Mouse (Mus musculus) thymus, postnatal 36 days (tissue): ENCODE results near the gene Ndufc1.
"Not testable (repeated sequence)": the region's sequence is repeated elsewhere in the genome, so short reads cannot be mapped to it uniquely, and the experiment has no call there.

Experiments used
- DNase-seq, 2 experiments: peaks; one replicate each; pipeline ENCODE4 v3.0.0; 2022; ENCODE audit warnings: mixed read lengths in 2 of 2

Gene Ndufc1

DNA sequence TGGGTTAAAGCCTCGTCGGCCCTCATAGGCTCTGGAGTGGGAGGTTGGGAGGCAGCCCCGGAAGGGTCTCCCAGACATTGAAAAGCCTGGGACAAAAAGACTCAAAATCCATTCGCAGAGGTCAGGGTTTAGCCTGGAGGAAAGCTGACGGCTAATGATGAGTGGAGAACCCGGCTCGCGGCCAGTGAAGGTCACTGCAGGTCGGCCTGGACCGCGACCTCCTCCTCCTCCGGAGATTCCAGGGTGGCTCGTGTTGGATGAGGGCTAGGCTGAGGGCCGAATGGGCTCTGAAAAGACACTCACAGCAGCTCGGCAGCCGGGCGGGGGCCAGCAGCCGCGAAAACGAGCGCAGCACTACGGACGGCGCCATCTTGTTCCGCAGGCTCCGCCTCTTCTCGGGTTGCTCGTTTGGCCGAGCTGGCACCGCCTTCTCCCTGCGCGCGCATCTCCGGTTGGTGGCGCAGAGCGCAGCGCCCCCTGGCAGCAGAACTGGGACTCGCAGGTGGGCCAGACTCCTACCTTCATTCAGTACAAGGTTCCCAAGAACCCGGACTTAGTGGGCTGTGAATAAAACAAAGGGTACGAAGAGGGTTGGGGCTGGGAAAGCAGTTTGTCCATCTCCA is at the start of gene Ndufc1:
Ndufc1 (minus strand) TSS at position 428 of the 623 bp plus-strand sequence.
- DNase-seq: peak; percentile 94 to 97

DNA sequence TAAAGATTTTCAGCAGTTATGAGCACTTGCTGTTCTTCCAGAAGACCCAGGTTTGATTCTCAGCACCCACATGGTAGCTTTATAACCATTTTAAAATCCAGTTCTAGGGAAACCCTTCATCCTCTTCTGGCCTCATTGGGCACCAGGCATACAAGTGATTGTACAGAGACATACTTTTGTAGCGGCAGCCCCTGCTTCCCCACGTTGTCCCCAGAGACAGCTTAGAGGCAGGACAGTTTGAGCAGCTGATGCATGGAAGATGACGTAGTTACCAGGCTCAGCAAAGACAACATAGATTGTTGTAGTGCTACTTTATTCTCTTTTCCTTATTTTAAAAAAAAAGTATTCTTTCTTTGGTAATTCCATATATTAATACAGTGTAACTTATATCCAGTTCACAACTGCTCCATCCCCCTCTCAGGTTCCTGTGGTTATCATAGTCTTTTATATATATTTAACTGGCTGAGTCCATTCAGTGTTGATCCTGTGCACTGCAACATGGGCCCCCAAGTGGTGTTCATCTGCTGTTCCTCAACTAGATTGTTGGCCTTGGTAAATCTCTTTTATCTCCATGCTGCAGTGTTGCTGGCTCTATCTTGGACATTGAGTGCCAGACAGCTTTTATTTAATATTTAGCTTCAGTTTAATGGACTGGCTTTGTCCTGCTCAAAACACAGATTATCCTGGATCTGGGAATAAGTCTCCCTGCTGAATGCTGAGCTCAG is 26.2 kb upstream of the Ndufc1 start:
- no peak for DNase-seq

DNA sequence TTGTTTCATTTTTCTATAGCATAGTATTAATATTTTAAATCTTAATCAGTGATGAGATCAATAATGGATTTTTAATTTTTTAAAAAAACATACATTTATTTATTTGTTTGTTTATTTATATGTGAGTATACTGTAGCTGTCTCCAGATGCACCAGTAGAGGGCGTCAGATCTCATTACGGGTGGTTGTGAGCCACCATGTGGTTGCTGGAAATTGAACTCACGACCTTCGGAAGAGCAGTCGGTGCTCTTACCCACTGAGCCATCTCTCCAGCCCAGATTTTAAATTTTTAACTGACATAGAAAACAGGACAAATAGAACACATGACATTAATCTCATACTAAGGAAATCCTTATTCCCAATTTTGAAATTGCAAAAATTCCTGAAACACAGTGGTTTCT is 25.6 kb upstream of the Ndufc1 start:
- not testable (repeated sequence) for DNase-seq

DNA sequence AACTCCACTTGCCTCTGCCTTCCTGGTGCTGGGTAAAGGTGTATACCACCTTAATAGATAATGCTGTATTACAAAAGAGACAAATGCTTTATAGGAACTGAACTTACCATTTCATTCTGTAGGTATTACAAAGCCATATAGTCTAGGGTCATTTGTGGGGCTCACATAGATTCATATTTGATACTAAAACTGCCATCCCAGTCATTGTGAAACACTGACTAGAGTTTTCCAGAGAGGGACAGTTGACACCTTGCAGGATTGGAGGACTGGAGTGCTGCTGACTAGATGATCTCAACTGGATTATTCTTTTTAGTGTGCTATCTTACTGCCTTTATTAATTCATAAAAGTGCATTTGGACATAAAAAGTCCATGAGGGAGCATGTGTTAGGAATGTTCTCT is 16.6 kb upstream of the Ndufc1 start:
- no peak for DNase-seq

DNA sequence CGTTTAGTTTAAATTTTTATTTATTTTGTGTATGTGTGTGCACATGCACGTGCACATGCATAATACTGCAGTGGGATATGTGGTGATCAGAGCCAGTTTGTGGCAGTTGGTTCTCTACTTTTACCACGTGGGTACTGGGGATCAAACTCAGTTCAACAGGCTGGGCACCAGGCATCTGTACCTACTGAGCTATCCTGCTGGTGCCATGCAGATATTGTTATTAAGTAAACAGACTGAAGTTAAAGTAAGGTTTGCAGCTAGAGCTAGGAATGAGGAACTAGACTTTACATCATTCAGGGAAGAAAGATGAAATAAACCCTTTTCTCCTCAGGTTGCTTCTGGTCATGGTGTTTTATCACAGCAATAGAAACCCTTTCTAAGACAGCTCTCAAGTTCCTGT is 13.1 kb upstream of the Ndufc1 start:
- DNase-seq: no peak

DNA sequence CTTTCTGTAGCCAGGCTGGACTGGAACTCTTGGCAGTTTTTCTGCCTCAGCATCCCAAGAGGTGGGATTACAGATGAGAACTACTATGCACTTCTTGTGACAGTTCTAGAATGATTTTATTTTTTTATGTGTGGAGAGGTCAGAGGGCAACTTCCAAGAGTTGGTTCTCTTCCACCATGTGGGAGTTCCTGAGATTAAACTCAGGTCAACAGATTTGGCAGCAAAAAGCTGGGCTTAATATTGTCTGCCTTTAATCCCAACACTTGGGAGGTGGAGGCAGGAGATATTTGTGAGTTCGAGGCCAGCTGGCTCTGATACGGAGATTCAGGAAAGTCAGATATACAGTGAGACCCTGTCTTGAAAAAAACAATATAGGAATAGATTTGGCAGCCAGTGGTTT is 9.2 kb upstream of the Ndufc1 start:
- no peak for DNase-seq

DNA sequence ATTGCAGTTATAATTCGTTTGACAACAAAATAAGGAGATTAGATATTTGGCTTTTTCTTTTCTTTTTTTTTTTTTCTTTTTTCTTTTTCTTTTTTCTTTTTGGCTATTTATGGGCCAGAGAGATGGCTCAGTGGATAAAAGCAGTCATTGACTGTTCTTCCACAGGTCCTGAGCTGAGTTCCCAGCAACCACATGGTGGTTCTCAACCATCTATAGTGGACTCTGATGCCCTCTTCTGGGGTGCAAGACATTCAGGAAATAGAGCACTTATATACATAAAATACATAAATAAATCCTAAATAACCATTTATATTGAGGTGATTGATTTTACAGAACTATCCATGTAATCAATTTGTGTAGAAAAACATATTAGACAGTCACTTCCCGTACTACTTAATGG is 8.7 kb upstream of the Ndufc1 start:
- DNase-seq: no peak

DNA sequence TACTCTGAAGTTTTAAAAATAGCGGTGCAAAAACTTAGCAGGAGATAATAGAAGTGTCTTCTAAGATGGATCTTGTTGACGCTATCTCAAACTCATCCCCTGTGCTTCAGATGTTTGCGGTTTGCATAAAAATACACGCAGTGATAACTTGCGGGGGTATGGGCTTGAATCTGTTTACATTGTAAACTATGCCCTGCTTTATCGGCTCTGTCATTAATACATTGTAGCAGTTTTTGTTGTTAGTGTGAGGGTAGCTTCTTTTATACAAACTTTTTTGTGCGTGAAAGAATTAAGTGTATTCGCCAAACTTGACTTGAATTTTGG is 8.3 kb upstream of the Ndufc1 start:
- no peak for DNase-seq

DNA sequence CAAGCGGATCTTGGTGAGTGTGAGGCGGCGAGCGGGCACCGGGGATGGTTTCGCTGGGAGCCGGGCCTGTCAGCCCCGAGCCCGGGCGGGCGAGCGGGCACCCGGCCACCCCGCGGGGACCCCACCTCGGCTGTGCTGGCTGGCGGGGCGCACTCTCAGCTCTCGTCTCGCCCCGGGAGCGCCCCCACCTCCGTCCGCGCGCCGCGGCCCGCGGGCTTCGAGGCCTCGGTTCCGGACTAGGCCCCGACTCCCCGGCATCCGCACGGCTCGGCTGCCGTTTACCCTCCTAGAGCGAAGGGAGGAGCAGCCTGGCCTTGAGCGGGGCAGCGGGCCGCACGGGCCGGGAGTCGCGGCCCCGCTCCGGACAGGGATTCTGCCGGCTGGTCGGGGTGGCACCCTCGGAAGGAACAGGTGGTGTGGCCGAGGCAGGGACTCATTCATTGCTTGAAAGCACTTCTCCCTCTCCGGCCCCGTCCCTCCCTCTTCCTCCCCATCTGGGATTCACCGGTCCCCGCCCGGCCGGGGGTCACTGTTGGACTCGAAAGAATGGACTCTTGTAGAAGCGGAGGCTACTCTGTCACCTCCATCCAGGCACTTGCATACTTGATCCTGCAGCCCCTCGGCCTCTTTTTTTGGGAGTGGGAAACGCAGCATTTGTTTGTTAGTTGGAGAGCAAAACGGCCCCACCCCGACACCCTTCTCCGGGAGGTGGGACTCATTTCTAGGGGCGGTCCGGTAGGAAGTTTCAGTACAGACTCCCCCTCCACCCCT is 7.8 kb upstream of the Ndufc1 start:
- peak; percentile 57 to 69 for DNase-seq

DNA sequence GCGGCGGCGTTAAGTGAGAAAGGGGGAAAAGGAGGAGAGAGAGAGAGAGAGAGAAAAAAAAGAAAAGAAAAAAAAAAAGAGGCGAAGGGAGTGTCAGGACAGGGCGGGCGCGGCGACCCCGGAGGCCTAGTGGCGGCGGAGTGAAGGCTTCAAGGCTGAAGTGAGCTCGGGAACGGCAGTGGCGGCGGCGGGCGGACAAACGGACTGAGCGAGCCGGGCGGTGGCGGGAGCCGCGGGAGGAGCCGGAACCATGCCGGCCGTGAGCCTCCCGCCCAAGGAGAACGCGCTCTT is 7.2 kb upstream of the Ndufc1 start:
- DNase-seq: no peak

DNA sequence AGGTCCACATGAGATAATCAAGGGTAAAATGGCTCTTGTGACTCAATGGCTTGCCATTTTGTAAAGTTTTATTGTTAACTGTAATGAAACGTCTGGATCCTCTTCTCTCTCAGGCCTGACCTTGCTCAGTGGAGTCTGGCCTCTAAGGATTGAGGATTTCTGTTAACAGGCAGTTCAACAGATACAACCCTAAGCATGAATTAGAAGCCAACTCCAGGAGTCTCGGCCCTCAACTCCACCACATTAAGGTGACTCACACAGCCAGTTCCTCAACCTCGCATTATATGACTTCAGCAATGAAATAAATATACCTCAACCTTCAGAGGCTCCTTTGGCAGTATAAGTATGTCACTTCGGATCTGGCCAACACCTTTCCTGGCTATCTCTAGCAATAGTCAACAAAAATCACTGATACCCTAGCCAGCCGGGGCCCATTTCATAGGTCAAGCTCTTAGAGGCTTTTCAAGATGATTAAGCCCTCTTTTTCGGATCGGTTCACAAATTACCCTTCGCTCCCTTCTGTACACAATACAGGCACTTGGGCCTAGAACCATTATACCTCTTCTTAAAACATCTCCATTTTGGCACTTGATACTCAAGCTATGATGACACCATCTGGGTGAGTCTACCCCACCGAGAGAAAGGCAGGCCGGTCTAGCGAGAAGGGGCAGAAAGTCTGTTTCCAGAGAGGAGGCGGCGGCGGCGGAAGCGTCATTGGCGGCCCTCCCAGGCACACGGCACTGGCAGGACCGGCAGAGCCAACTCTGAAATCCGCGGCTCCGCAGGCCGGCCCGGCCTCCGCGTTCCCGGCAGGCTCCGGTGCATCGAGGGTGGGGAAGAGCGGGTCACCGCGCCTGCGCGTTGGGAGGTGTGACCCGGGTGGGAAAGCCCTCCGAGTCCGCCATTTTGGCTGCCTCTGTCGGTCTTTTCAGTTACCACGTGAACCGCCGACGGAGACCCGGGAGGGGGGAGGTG is 6.6 kb upstream of the Ndufc1 start, which contains the start of gene Naa15:
Naa15 (plus strand) TSS at position 51 of the 975 bp plus-strand sequence.
- peak; percentile 95 to 97 for DNase-seq

DNA sequence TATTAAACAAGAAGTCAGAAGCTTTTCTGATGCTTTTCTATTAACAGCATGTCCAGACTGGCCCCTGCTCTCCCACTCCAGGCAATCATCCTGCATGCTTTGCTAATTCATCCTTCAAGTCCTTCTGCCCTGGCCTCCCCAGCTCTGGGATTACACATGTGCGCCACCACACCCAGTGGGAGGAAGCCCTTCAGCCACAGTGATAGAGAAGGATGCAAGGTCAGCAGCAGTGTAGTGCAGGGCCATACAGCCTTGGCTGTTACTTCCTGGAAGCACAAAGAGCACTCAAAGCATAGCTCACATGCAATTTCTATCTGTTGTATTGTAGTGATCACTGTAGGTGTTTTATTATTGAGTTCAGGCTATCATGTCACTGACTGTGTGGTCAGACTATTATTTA is 4.5 kb upstream of the Ndufc1 start:
- no peak for DNase-seq

DNA sequence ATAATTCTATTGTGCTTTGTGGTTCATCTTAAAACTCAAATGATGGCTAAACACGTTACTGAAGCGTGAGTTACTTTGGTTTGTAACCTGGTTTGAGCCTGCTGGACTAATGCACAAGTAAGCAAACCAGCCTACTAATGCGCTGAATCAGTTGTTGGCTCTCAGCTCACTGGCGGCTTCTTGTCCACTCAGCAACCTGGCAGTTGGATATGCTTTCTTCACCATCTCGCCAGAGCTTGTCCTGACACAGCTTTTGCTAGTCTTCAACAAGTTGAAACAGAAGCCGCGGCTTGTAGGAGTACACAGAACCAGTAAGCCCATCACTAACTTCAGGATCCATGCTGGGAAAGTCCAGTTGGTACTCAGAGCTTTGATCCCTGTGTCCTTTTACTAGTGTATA is 3.7 kb upstream of the Ndufc1 start:
- DNase-seq: no peak

DNA sequence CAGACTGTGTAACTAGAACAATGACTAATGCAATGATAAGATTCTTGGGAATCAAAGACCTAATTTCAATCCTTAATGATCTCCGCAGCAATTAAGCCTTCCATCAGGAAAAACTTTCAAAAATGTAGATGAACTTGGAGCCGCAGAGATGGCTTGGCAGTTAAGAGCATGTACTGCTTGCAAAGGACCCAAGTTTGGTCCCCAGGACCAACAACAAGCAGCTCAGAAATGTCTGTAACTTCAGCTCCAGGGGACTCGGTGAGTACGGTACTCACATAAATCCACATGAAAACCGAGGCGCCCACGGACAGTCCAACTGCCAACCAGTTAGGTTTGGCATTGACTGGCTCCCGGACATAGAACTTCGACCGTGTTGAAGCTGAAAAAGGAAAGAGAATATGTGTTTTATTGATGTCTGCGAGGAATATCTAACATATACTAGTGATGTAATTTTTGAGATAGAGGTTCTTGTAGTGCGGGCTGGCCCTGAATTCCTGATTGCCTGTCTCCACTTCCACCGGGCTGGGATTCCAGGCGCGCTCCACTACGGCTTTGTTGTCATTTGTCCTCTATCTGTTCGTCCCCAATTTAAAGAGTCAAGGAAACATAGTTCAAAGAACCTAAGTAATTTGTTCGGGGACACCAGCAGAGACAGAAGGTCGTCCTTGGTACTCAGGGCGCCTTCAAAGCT is 773 bp downstream of the Ndufc1 start:
- DNase-seq: no peak

DNA sequence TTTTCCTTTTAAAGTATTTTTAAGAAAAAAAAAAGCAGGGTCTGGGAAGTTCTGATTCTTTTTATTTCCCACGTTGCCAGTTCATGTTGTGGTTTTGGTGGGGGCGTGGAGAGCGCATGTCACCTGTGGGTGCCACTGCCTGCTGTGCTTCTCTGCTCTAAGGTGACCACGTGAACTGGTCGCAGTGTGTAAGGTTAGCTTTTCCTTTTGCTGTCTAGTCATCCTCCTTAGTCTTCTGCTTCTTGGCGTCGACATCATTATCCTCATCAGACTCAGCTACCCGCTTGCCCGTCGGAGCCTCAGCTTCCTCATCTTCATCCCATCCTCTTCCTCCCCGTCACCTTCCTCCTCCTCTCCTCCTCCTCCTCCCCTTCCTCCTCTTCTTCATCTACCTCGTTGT is 6.2 kb downstream of the Ndufc1 start:
- DNase-seq: no peak

DNA sequence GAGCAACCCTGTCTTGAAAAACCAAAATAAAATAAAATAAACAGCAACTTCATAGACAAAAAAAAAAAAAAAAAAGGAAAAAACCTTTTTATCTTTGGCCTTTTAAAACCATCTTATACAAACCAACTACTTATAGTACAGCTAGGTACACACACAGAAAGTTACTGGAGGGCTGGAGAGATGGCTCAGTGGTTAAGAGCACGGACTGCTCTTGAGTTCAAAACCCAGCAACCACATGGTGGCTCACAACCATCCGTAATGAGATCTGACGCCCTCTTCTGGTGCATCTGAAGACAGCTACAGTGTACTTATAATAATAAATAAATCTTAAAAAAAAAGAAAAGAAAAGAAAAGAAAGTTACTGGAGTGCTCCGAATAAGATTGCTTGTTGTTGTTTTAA is 6.7 kb downstream of the Ndufc1 start:
- DNase-seq: not testable (repeated sequence)

DNA sequence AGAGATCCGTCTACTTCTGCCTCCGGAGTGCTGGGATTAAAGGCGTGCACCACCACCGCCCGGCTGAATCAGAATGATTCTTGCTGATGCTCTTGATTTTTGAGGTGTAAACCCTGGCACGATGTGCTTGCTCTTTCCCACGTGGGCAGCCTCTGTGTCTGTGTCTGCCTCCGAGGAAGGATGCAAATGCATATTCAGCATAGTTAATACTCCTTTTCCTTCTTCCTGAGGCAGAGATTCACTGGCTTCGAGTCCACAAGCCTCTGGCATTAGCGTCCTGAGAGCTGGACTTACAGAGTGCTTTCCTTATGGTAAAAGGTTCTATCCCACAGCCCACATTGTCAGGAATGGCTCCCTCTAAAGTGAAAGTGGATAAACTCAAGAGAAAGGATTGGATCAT is 8.1 kb downstream of the Ndufc1 start:
- DNase-seq: no peak

DNA sequence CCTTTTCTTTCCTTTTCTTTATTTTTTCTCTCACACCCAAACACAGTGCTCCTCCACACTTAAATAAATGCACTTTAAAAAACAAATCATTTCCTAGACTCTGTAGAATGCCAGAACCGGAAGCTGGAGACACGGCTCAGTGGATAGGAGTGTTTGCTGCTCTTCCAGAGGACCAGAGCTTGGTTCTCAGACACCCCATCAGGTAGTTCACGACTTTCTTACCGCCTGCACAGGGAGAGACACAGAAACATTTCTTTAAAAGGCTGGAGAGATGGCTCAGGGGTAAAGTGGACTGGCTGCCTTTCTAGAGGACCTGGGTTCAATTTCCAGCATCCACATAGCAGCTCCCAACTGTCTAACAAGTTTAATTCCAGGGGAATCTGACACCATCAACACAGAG is 9.3 kb downstream of the Ndufc1 start:
- no peak for DNase-seq

DNA sequence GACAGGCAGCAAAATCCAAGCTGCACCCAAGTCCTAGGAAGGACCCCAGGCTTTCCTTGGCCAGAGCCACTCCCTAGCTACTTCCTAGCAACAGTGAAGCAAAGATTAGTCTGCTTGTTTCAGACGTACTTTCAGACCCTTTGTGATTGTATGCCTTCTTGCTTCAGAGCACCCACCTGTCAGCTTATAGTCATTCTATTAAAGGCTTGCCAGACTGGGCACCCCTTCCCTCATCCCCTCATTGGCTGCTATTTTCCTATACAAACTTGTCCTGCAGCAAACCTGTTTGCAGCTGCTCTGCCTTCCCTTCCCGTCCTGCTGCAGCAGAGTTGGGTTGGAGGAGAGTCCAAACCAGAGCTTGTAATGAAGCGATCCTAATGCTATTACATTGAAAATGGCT is 10.1 kb downstream of the Ndufc1 start:
- DNase-seq: no peak

DNA sequence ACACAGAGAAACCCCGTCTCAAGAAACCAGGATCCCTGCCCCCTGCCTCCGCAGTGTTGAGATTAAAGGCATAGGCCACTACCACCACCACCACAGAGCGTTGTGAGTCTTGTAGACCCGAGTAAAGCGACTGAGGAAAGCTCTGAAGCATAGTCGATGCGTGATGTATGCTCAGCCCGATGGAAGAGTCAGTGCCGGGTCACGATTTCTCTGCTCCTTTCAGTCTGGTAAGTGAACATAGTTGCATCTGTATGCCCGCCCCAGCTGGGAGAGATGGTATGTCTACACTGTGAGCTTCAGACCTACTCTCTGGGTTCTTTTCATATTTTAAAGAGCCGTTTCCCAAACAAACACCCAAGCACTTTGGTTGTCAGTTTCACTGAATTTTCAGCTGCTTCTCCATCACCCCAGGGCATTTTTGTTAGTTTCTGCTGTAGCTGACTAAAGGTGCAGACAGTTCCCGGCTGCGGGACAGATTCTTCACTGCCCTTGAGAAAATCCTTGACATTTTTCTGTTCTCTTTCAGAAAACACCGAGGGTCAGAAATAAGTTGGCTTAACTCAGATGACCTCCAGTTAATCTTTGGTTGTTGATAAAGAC is 11.0 kb downstream of the Ndufc1 start:
- DNase-seq: no peak

DNA sequence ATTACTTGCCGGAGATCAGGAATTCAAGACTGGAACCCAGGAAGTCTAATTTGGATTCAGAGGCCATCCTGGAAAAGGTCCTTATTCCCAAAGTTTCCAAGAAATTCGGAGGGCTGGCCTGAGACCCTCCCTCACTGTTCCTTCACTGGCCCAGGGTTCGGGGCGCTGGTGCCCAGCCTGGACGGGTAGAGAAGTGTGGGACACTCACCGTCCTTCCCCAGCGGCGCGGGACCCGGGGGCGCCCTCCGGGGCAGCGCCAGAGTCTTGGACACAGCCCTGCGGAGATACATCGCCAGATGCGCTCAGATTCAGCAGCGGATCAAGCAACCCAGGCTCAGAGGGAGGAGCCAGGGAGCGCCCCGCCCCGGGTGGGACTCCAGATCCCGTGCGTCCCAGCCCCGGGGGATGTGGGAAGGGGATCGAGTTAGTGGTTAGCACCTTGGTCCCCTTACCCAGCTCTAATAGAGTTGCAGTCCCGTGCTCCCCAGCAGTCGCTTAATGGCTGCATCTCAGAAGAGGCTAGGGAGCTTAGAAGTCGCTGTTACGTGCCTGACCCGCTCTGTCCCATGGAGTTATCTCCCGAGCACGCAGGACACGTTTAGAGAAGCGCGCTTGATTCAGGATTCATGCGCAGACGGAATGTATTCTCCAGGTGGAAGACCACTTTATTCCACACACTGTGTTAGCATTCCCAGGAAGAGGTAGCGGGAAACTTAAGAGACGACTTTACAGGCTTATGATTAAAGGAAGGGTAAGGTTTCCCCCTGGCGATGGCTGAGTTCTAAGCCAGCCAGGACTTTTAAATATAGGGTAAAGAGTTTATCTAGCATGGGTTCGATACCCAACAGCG is 12.3 kb downstream of the Ndufc1 start, which contains the start of gene Mgarp:
Mgarp (minus strand) TSS at position 520 of the 850 bp plus-strand sequence.
- DNase-seq: peak; percentile 72 to 73
